Mouse (Mus musculus) neural tube, embryonic 10.5 days (tissue): ENCODE results near the gene Kctd5.

Experiments
- DNase-seq: peaks from one replicate; pipeline ENCODE4 v3.0.0-alpha.2; 2017; ENCODE audit warnings: low spot score; ENCODE audit errors: extremely low spot score

The Kctd5 gene

DNA sequence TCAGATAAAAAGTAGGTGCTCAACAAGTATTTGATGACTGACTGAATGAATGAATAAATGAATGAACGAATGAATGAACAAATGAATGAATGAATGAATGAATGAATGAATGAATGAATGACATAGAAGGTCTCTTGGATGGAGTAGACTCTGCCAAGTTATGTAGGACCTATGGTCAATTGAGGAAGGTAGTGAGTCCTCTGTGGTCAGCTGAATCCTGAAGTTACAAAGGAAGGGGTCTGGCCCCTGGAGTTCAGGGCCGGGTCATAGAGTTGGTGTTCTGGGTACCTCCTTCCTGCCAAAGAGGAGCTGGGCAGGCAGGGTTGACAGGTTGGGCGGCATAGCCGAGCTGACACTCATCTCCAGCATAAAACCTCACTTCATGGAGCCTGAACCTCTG lies 35.4 kb downstream of the Kctd5 start, which contains the start of gene Prss27:
TSS of gene Prss27 (plus strand) at position 301 of the 400 bp plus-strand sequence.
- no peak for DNase-seq

DNA sequence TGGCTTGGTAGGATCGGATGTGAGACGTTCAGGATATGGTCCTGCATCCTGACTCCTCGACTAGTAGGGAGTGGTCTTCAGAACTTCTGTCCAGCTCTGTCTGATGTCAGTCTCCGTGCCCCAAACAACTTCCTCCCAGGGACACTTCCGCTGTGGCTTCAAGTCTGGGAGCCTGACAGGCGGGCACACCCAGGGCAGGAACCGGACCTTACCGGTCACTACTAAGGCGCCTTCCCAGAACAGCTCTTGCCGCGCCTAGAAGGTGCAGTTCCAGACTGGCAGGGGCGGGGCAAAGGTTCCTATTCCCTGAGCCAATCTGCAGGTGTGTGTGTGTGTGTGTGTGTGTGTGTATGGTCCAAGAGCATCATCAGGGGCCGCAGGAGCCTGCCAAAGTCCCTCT lies 35.9 kb downstream of the Kctd5 start:
- no peak for DNase-seq

- no peak for DNase-seq
These were observed 36.3 kb downstream of the Kctd5 start for GRCm38 (mm10) chr17:24036954-24037353.

GRCm38 (mm10) chr17:24035087-24035486 lies 38.2 kb downstream of the Kctd5 start:
- DNase-seq, result no peak

- DNase-seq, result no peak
These were observed 42.7 kb downstream of the Kctd5 start for GRCm38 (mm10) chr17:24030551-24030950.

DNA sequence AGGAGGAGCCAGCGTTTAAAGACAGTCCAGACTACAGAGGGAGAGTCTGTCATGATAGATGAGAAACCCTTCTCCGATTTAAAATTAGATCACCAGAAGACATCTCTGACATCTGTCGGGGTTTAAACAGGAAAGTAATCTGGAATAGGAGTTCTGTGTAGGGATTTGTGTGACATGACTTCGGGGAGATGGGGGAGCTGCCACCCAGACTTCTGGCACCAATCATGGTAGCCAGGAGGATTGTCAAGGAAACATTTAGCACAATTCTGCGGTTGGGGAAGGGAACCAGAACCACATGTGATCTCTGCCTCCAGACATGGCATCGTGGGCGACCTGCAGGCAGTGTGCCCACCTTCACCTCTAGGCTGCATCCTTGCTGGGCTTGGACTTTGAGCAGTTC lies 43.8 kb downstream of the Kctd5 start:
- no peak for DNase-seq

GRCm38 (mm10) chr17:24021375-24022199 lies 51.7 kb downstream of the Kctd5 start:
- DNase-seq, result no peak

GRCm38 (mm10) chr17:24020696-24021095 lies 52.6 kb downstream of the Kctd5 start:
- DNase-seq, result no peak

DNA sequence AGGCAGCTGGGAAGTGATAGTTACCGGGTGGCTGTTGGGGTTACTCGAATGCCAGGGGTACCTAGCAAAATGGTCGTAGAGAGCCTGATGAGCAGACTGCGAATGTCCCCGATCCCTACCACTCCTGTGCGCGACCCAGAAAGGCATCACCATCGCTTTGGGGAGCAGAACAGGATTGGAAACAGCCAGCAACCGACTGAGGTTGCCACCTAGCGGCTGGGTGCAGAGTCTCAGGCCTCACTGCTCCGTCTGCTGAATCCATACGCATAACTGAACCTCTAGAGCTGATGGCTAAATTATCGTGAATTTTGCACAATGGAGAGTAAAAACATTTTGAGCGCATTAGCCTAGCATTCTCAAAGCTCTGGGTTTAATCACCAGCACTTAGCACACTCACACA lies 57.6 kb downstream of the Kctd5 start:
- peak; percentile 17 for DNase-seq

DNA sequence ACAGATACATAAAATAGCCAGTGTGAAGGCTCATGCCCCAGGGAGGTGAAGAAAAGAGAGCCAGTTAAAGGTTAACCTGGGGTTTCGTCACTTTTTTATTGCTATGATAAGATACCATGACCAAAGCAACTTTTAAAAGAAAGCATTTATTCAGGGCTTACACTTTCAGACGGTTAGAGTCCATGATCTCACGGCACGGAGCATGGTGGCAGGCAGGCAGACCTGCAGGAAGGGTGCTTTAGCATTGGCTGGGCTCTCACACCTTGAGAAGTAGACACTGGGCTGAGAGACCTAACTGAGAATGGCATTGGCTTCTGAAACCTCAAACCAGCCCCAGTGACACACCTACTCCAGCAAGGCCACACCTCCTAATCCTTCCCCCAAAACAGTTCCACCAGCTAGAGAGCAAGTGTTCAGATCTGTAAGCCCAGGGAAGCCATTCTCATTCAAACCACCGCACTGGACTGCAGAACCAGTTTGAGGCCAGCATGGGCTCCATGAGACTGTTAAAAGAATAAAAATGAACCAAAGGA lies 58.8 kb downstream of the Kctd5 start:
- DNase-seq, result no peak

DNA sequence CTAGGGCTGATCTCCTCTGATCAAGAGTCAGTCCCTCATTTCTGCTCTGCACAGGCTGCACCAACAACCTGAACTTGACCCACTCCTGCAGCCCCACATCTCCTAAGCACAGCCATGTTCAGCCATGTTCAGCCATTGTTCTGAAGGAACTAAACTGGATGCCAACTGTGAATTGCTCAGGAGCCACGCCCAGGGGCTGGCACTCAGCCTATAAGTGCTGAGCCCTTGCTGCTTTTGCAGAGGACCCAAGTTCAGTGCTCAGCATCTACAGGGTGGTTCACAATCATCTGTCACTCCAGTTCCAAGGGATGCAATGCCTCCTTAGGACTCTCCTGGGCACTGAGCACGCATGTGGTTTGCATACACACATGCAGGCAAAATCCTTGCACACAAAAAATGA lies 60.4 kb downstream of the Kctd5 start:
- DNase-seq, result no peak

- DNase-seq, result no peak
These were observed 63.7 kb downstream of the Kctd5 start for GRCm38 (mm10) chr17:24009617-24010016.

GRCm38 (mm10) chr17:24008105-24008504 lies 65.2 kb downstream of the Kctd5 start:
- DNase-seq, result no peak

GRCm38 (mm10) chr17:24007391-24007790 lies 65.9 kb downstream of the Kctd5 start:
- DNase-seq, result no peak

GRCm38 (mm10) chr17:24006930-24007329 lies 66.4 kb downstream of the Kctd5 start:
- DNase-seq, result no peak

GRCm38 (mm10) chr17:24005049-24005448 lies 68.2 kb downstream of the Kctd5 start:
- DNase-seq, result no peak

GRCm38 (mm10) chr17:24004071-24004665 lies 69.1 kb downstream of the Kctd5 start:
- no peak for DNase-seq

GRCm38 (mm10) chr17:24000404-24000803 lies 72.9 kb downstream of the Kctd5 start:
- DNase-seq, result no peak

GRCm38 (mm10) chr17:23998383-23998782 lies 74.9 kb downstream of the Kctd5 start:
- DNase-seq, result no peak

- DNase-seq, result no peak
These were observed 75.4 kb downstream of the Kctd5 start, which contains the start of gene Prss22 for GRCm38 (mm10) chr17:23997901-23998300. TSS of gene Prss22 (minus strand) at chr17:23998100.
